Mouse (Mus musculus) retina, postnatal 1 day (tissue): ENCODE data around the gene Artn.

Experiments used
- DNase-seq: peaks from one replicate; pipeline ENCODE4 v3.0.0-alpha.2; 2012

Artn gene

GRCm38 (mm10) chr4:117918261-117918660 lies 11.3 kb downstream of the Artn start:
- DNase-seq = no peak

GRCm38 (mm10) chr4:117917847-117918246 lies 11.7 kb downstream of the Artn start:
- no peak for DNase-seq

- no peak for DNase-seq
These were observed 12.2 kb downstream of the Artn start for GRCm38 (mm10) chr4:117917402-117917801.

- DNase-seq = no peak
These were observed 13.2 kb downstream of the Artn start for GRCm38 (mm10) chr4:117916386-117916785.

GRCm38 (mm10) chr4:117915489-117916105 lies 14.0 kb downstream of the Artn start:
- DNase-seq = no peak

DNA sequence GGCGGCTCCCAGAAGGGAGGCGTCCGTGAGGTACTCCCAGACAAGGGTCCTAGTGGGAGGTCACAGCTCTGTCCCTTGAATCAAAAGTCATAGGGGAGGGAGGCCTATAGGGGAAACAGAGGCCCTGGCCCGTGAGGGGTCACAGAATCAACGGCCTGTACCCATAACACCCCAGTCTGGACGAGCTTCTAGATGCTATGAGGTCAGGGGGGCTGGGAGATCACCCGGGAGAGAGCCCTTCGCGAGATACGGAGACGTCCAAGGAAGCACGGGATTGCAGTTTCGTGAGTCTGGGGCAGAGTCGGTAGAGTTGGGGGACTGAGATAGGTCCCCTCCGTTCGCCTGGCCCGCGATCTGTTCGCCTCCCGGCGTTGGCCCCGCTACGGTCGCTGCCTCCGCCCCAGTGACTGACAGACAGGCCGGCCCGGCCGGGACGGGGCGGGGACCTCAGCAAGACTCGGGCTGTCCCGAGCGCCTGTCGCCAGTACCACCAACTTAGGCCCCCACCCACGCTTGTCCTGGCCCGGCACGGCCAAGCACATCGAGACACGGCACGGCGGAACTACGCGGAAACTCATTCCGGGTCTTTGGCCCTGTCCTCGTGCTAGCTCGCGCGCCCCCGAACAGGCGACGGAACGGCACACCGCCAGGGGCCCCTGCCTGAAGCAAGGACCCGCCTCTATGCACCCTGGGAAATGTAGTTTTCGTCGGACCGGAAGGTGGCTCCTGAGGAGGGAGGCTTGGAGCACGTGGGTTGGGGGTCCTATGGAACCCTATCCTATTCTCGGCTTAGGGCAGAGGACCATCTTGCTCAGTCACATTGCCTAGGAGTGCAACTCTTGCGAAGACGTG lies 14.7 kb downstream of the Artn start, which contains the start of gene Ipo13:
Ipo13 (minus strand) TSS at position 409 of the 852 bp plus-strand sequence.
- peak; percentile 96 for DNase-seq

GRCm38 (mm10) chr4:117914031-117914430 lies 15.5 kb downstream of the Artn start:
- DNase-seq = no peak

GRCm38 (mm10) chr4:117913421-117913820 lies 16.1 kb downstream of the Artn start:
- DNase-seq = no peak

DNA sequence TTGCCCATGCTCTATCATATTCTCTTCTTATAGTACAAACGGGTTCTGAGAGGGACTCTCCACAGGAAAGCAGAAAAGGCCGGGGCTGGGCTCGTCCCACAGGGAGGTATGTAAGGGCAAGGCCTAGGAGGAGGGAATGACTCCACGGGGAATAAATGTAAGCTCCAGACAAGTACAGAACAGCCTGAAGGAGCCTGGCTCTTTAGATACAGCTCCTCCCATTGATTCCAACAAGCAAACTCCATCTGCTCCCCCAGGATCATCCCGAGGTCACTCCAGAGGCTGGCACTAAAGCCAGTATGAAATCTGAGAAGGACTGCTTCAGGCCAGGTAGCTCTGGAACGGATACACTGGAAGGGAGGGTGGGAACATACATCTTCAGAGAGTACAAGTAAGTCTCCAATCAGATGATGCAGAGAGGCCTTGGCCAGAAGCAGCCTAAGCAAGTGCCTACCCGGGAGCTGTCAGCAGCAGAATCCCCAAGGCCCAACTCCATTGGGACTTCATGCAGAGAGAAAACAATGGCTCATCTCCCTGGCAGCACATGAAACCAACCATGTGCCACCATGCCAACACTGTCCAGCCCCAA lies 16.8 kb downstream of the Artn start:
- DNase-seq = no peak

DNA sequence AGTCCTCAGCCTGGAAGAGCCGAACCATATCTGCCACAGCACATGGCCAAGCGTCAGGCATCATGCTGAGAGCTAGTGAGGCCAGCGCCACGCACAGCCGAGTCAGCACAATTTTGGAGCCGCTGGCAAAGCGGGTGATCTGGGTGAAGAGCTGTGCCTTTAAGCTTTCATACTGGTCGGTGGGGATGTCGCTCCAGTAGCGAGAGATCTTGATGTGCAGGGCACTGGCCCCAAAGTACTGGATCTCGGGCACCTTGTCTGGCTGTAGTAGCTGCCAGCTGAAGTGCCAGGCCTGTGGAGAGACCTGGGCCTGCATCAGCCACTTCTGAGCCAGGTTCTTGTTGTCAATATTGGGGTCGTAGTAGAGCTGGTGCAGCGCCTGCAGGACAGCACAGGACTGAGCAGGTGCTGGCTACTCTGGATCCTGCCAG lies 17.4 kb downstream of the Artn start:
- DNase-seq = no peak

GRCm38 (mm10) chr4:117908834-117909453 lies 20.6 kb downstream of the Artn start:
- peak; percentile 43 for DNase-seq

GRCm38 (mm10) chr4:117906196-117906595 lies 23.4 kb downstream of the Artn start:
- no peak for DNase-seq

- DNase-seq = no peak
These were observed 24.8 kb downstream of the Artn start for GRCm38 (mm10) chr4:117904761-117905160.

DNA sequence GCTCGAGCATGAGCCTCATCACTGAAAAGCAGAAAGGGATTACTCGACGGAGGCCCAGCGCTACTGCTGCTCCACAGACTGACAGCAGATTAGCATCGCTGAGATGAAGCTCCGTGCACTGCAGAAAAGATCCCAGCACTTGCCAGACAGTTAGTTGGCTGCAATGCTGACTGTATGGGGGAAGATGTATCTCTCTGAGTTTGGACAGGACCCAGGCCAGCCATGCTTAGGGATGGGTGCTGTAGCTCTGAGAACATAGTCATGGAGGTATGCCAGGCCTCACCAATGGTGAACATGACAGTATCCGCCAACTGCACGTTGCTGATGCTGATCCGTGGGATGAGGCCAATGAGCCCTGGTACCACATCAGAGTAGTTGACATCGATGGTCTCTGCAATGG lies 25.5 kb downstream of the Artn start:
- no peak for DNase-seq

DNA sequence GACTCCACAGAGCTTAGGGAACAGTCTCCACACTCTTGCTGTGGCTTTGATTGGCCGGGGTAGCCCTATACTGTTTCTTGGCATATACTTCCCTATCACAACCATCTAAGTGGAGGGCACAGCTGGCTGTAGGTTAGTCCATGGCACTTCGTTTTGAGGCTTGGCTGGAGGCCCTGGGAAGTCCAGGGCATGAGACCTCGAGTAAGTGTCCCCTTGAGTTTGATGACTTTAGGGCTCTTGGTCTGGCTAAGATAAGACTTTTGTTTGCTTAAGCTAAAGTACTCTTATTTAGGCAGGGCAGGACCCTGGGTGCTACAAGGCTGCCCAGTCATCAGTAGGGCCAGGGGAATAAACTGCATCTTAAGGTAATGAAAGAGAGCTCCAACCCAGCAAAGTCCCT lies 31.5 kb downstream of the Artn start:
- DNase-seq = no peak

GRCm38 (mm10) chr4:117896031-117896430 lies 33.5 kb downstream of the Artn start:
- DNase-seq = no peak

DNA sequence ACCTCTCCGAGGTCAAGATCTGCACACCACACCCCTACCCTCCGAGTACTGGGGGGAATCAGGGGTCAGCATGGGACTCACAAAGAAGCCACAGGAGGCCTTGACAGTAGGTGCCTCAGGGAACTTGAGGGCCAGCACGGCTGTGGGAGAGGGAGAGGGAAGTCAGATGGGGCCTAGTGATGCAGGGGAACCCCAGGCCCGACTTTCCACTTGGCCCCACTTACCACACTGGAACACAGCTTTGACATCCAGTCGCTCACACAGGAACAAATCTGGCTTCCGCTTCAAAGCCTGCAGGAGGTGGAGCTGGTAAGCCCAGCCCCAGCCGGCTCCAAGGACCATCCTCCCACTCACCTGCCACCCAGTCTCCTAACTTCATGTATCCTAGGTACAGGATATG lies 34.2 kb downstream of the Artn start:
- DNase-seq = no peak

DNA sequence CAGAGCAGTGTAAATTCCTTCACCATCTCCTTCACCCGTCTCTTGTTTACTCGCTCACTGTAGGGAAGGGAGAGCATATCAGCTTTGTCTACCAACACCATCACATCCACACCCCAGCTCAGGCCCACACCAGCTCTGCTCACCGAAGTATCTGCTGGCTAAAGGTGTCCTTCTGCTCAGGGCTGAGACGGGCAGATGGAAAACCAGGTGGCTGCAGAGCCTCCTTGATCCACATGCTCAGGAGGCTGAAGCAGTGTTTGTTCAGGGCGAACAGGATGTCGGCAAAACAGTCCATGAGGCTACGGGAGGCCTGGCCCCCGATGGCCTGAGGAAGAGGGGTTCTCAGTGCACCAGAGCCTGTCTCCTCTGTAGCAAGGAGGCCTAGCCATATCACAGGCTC lies 35.0 kb downstream of the Artn start:
- no peak for DNase-seq

DNA sequence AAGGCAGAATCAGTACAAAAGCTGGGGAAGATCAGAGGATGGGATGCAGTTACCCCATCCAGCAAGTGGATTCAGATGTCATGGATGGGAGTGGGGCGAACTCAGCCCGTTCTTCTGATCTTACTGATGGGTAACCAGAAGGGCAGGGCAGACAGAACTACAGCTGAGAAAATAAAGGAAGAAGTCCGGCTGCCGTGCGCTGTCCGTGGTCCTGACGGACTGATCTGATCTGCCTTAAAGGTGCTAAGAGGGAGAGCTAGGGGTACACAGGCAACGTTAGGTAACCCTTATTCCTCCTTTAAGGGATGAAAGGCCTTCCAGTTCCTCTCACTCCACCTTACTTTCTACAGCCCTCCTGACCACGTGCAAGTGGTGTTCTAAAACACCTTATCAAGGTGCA lies 36.2 kb downstream of the Artn start:
- DNase-seq = peak; percentile 32

GRCm38 (mm10) chr4:117891738-117892161 lies 37.8 kb downstream of the Artn start, which contains the start of gene Dph2:
Dph2 (minus strand) TSS chr4:117892032.
- DNase-seq = peak; percentile 96

DNA sequence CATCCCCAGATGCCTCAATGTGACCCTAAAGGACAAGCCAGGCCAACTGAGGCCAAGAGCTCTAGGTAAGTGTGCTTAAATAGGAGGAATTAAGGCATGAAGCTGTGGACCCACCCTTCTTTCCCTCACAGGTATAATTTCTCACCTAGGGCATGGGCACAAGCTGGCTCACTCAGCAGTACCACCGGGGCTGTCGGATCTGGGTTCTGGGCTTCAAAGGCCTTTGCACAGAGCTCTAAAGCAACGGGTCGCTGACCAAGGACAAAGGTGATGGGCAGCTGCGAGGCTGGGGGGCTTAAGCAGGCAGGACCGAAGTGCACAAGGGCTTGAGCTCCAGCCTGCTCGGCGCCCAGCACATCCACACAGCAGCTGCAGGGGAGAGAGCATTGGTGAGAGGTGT lies 38.8 kb downstream of the Artn start:
- DNase-seq = no peak

- no peak for DNase-seq
These were observed 39.5 kb downstream of the Artn start for GRCm38 (mm10) chr4:117890031-117890430.

GRCm38 (mm10) chr4:117889471-117889870 lies 40.1 kb downstream of the Artn start:
- DNase-seq = no peak
